Mouse (Mus musculus) MN1 (cell line): ENCODE results near the gene Atxn7.

Experiments
- DNase-seq: peaks from one replicate; pipeline ENCODE4 v3.0.0-alpha.2; 2016; ENCODE audit warnings: low spot score

The Atxn7 gene

GRCm38 (mm10) chr14:14120230-14121096, 159.2 kb downstream of the Atxn7 start, which contains the start of gene Psmd6:
Psmd6 (minus strand) TSS chr14:14120984.
- peak; percentile 85 for DNase-seq
